ENCODE assay signal across 11 mouse cellular contexts in genomic region chr11:87725515-87725914, GRCm38 (mm10). TPM values are rescaled to one million over a fixed set of nuclear protein-coding genes. Genes with fewer than 3 reads are reported as not detected.
A peak's percentile ranks its signal among the peaks of the same experiment; 100 is the strongest.
DNase-seq lines count a peak whose midpoint lies in the region; ATAC-seq lines count a peak whose summit lies in the region.
"Had no signal": no experiment of that assay in that cellular context is flagged by ENCODE, and none has a peak within 500 bp of the region (broad histone marks: within the 10 kb centered on the region; RNA-seq: fewer than 3 reads in every experiment).

No protein-coding gene starts in this region.

- no peak overlapping the region for H3K4me3 ChIP-seq in heart, embryonic 14.5 days (ENCODE audit: control insufficient read depth in 1 of 2, insufficient read depth in 1 of 2, low read depth in 1 of 2, low read length in 2 of 2)
- no peak overlapping the region for H3K4me3 ChIP-seq in midbrain, embryonic 12.5 days
- H3K4me3 ChIP-seq in midbrain, embryonic 15.5 days: no peak overlapping the region
- no peak overlapping the region for H3K4me3 ChIP-seq in hindbrain, embryonic 15.5 days
- H3K4me3 ChIP-seq in stomach, embryonic 14.5 days (ENCODE audit: low read depth, low read length): no peak overlapping the region

- H3K4me1 ChIP-seq in heart, embryonic 14.5 days (ENCODE audit: control insufficient read depth in 2 of 2, insufficient read depth in 2 of 2, low read length in 2 of 2): peaks cover 17 to 23% of the 10 kb centered on the region in 2 experiments
- peaks cover 18% of the 10 kb centered on the region for H3K4me1 ChIP-seq in midbrain, embryonic 12.5 days
- peaks cover 5% of the 10 kb centered on the region for H3K4me1 ChIP-seq in midbrain, embryonic 15.5 days
- H3K4me1 ChIP-seq in hindbrain, embryonic 15.5 days (replicated peaks): 0 out of 2 replicates have a peak, but pooled peaks cover 3% of the 10 kb centered on the region
- peaks cover 19% of the 10 kb centered on the region for H3K4me1 ChIP-seq in stomach, embryonic 14.5 days (ENCODE audit: control insufficient read depth, insufficient read depth, low read length)

- no peak; the same call in 1 of the 2 replicates for ATAC-seq in heart, embryonic 14.5 days (ENCODE audit: insufficient number of reproducible peaks, insufficient read depth, low FRiP score, low read depth)
- ATAC-seq in midbrain, embryonic 12.5 days (ENCODE audit: low FRiP score, low read depth): no peak
- ATAC-seq in midbrain, embryonic 15.5 days (replicated peaks): no peak
- ATAC-seq in hindbrain, embryonic 15.5 days (ENCODE audit: low FRiP score, low read depth): no peak
- no peak for ATAC-seq in stomach, embryonic 14.5 days (ENCODE audit: insufficient number of reproducible peaks, insufficient read depth, low FRiP score, low read depth)
- no peak for ATAC-seq in frontal cortex, adult (ENCODE audit: low TSS enrichment)

- peak overlapping the region; percentile 68 to 71; a peak in 3 of 4 replicates for H3K27ac ChIP-seq in heart, embryonic 14.5 days (replicated peaks in 1 of 2; ENCODE audit: control insufficient read depth in 1 of 2, insufficient read depth in 1 of 2, low read depth in 2 of 2, low read length in 2 of 2)
- H3K27ac ChIP-seq in midbrain, embryonic 12.5 days (replicated peaks): peak overlapping the region; percentile 46; the same call in 1 of the 2 replicates
- no peak overlapping the region for H3K27ac ChIP-seq in midbrain, embryonic 15.5 days
- H3K27ac ChIP-seq in hindbrain, embryonic 15.5 days (replicated peaks): 0 out of 2 replicates have a peak overlapping the region, but pooled peaks have one; percentile 20
- H3K27ac ChIP-seq in stomach, embryonic 14.5 days (ENCODE audit: low read length): peak overlapping the region; percentile 64

- intact Hi-C loops in heart, postnatal 14 days (cut with DNase I): no loop called here

- DNase-seq in heart, postnatal 14 days: no peak
- no peak for DNase-seq in ovary, postnatal 36 days (ENCODE audit: low spot score)
- DNase-seq: cerebellum, adult 9-10 months; kidney, adult 9 months had no signal

- H3K27me3 ChIP-seq in heart, embryonic 14.5 days (ENCODE audit: control insufficient read depth, insufficient read depth, low read length): no peaks in the 10 kb centered on the region
- H3K27me3 ChIP-seq in midbrain, embryonic 12.5 days: no peaks in the 10 kb centered on the region; the same call in 1 of the 2 replicates
- no peaks in the 10 kb centered on the region for H3K27me3 ChIP-seq in midbrain, embryonic 15.5 days (replicated peaks)
- H3K27me3 ChIP-seq in hindbrain, embryonic 15.5 days: no peaks in the 10 kb centered on the region
- H3K27me3 ChIP-seq in stomach, embryonic 14.5 days (ENCODE audit: control insufficient read depth, insufficient read depth, low read length): no peaks in the 10 kb centered on the region
- H3K27me3 ChIP-seq: CH12.LX had no signal

- no peaks in the 10 kb centered on the region for H3K36me3 ChIP-seq in heart, embryonic 14.5 days (ENCODE audit: control insufficient read depth, insufficient read depth, low read length)
- H3K36me3 ChIP-seq in midbrain, embryonic 12.5 days: no peaks in the 10 kb centered on the region
- no peaks in the 10 kb centered on the region for H3K36me3 ChIP-seq in midbrain, embryonic 15.5 days (replicated peaks)
- H3K36me3 ChIP-seq in hindbrain, embryonic 15.5 days: no peaks in the 10 kb centered on the region
- H3K36me3 ChIP-seq in stomach, embryonic 14.5 days (ENCODE audit: control insufficient read depth, insufficient read depth, low read length): no peaks in the 10 kb centered on the region

- H3K9ac ChIP-seq in heart, embryonic 14.5 days (ENCODE audit: low read length): peak overlapping the region; percentile 42; the same call in 1 of the 2 replicates
- H3K9ac ChIP-seq in midbrain, embryonic 12.5 days (replicated peaks): no peak overlapping the region
- H3K9ac ChIP-seq in midbrain, embryonic 15.5 days: no peak overlapping the region
- H3K9ac ChIP-seq in hindbrain, embryonic 15.5 days: no peak overlapping the region
- H3K9ac ChIP-seq in stomach, embryonic 14.5 days (replicated peaks; ENCODE audit: low read depth, low read length): no peak overlapping the region

- H3K4me2 ChIP-seq in heart, embryonic 14.5 days (ENCODE audit: low read length): peak overlapping the region; percentile 33; the same call in 1 of the 2 replicates
- H3K4me2 ChIP-seq in midbrain, embryonic 12.5 days (replicated peaks): no peak overlapping the region
- H3K4me2 ChIP-seq in midbrain, embryonic 15.5 days: no peak overlapping the region
- H3K4me2 ChIP-seq in hindbrain, embryonic 15.5 days: no peak overlapping the region
- no peak overlapping the region for H3K4me2 ChIP-seq in stomach, embryonic 14.5 days (replicated peaks; ENCODE audit: low read depth, low read length)

- no peaks in the 10 kb centered on the region for H3K9me3 ChIP-seq in heart, embryonic 14.5 days (ENCODE audit: control insufficient read depth, low read length)
- H3K9me3 ChIP-seq in midbrain, embryonic 12.5 days: no peaks in the 10 kb centered on the region
- H3K9me3 ChIP-seq in midbrain, embryonic 15.5 days: no peaks in the 10 kb centered on the region
- H3K9me3 ChIP-seq in hindbrain, embryonic 15.5 days: no peaks in the 10 kb centered on the region
- H3K9me3 ChIP-seq in stomach, embryonic 14.5 days (ENCODE audit: control insufficient read depth, low read depth, low read length): no peaks in the 10 kb centered on the region

RNA-seq across cellular contexts. Expression of gene Supt4a, which starts 11.8 kb away (rescaled TPM):
- polyA plus RNA-seq in heart, embryonic 14.5 days (2014; fragmentation: Nextera tagmentation; extraction: Ambion mirVana): 116 and 124 TPM in 2 replicates
- total RNA-seq in heart, postnatal 14 days (2021): 10 to 100 TPM; 47.8 to 51.1 TPM
- 139 and 145 TPM in 2 replicates for polyA plus RNA-seq in midbrain, embryonic 12.5 days (2016; fragmentation: Nextera tagmentation; extraction: Ambion mirVana)
- polyA plus RNA-seq in midbrain, embryonic 15.5 days (2015; fragmentation: Nextera tagmentation; extraction: Ambion mirVana): 136 and 137 TPM in 2 replicates
- polyA plus RNA-seq in hindbrain, embryonic 15.5 days (2015; fragmentation: Nextera tagmentation; extraction: Ambion mirVana): 130 and 137 TPM in 2 replicates
- polyA plus RNA-seq in stomach, embryonic 14.5 days (2014; fragmentation: Nextera tagmentation; extraction: Ambion mirVana): 133 and 151 TPM in 2 replicates

RNA-seq across cellular contexts. Expression of gene Tspoap1, which starts 34.8 kb away (rescaled TPM):
- polyA plus RNA-seq in heart, embryonic 14.5 days (2014; fragmentation: Nextera tagmentation; extraction: Ambion mirVana): 0.09 and 0.26 TPM in 2 replicates
- total RNA-seq in heart, postnatal 14 days (2021): under 1 TPM; 0.17 to 0.19 TPM
- 40.6 and 43.5 TPM in 2 replicates for polyA plus RNA-seq in midbrain, embryonic 12.5 days (2016; fragmentation: Nextera tagmentation; extraction: Ambion mirVana)
- 65.8 and 72.5 TPM in 2 replicates for polyA plus RNA-seq in midbrain, embryonic 15.5 days (2015; fragmentation: Nextera tagmentation; extraction: Ambion mirVana)
- 43.6 and 50.4 TPM in 2 replicates for polyA plus RNA-seq in hindbrain, embryonic 15.5 days (2015; fragmentation: Nextera tagmentation; extraction: Ambion mirVana)
- polyA plus RNA-seq in stomach, embryonic 14.5 days (2014; fragmentation: Nextera tagmentation; extraction: Ambion mirVana): 3.1 TPM in 2 replicates

Comparison
In these comparisons a context has a peak if more than half of its experiments do, and no peak if none do; other contexts are left out.
1. RNA of gene Tspoap1, which starts 34.8 kb away (polyA plus RNA-seq): 65.8 to 72.5 TPM in midbrain, embryonic 15.5 days, 43.6 to 50.4 TPM in hindbrain, embryonic 15.5 days and 40.6 to 43.5 TPM in midbrain, embryonic 12.5 days; 3.1 TPM in stomach, embryonic 14.5 days and 0.09 to 0.26 TPM in heart, embryonic 14.5 days; every median in the first group is over 10 times any median in the second.